Mouse (Mus musculus) limb, embryonic 10.5 days (tissue): ENCODE measurements around the gene Slc7a7. TPM values are rescaled to one million over a fixed set of nuclear protein-coding genes. Genes with fewer than 3 reads are reported as not detected.
A peak's percentile ranks its signal among the peaks of the same experiment; 100 is the strongest.

ENCODE experiments used
- DNase-seq: peaks from one replicate; pipeline ENCODE4 v3.0.0-alpha.2; 2017; ENCODE audit warnings: low spot score
- H3K27ac ChIP-seq: fragments of 300-500 bp; sonication (generic); 2 replicates; pipeline ENCODE4 v1.5.1; 2016; ENCODE audit warnings: mild to moderate bottlenecking
- H3K27me3 ChIP-seq: fragments of 300-500 bp; sonication (generic); 2 replicates; pipeline ENCODE4 v1.6.1; 2016; ENCODE audit warnings: low read depth, mild to moderate bottlenecking; ENCODE audit not compliant: poor library complexity, severe bottlenecking
- H3K36me3 ChIP-seq: fragments of 300-500 bp; sonication (generic); 2 replicates; pipeline ENCODE4 v1.6.1; 2016; ENCODE audit warnings: mild to moderate bottlenecking, moderate library complexity
- H3K4me1 ChIP-seq: fragments of 300-500 bp; sonication (generic); 2 replicates; pipeline ENCODE4 v1.6.1; 2016
- H3K4me3 ChIP-seq: fragments of 300-500 bp; sonication (generic); 2 replicates; pipeline ENCODE4 v1.5.1; 2016; ENCODE audit warnings: mild to moderate bottlenecking, moderate library complexity
- H3K9me3 ChIP-seq: fragments of 300-500 bp; sonication (generic); replicated peaks from 2 replicates; pipeline ENCODE4 v1.6.1; 2016; ENCODE audit warnings: mild to moderate bottlenecking
- WGBS: fragments of 180-500 bp; shearing (Covaris S2); methylation state at CpG from one replicate; pipeline ENCODE4 v1.1.7; 2016; 5-methylcytosine and 5-hydroxymethylcytosine counted together
- polyA plus RNA-seq: library from polyadenylated mRNA; unstranded; fragments of >200 nt; fragmentation: Nextera tagmentation; extraction: Ambion mirVana; gene quantifications from 2 replicates; pipeline ENCODE4 v1.2.1, GENCODE M21; 2016

The Slc7a7 gene
- polyA plus RNA-seq, 1 experiment from 2014 or later = 3.1 TPM

- no peak for DNase-seq
- H3K9me3 ChIP-seq = no peaks in the 10 kb centered on the region
- H3K4me1 ChIP-seq = peaks cover 60% of the 10 kb centered on the region
- peak overlapping the region; percentile 96 for H3K27ac ChIP-seq
- H3K4me3 ChIP-seq = peak overlapping the region; percentile 84
- H3K36me3 ChIP-seq = peaks cover 28% of the 10 kb centered on the region
- WGBS = 63% methylated on average over 7 of the region's 7 CpGs
- H3K27me3 ChIP-seq = no peaks in the 10 kb centered on the region
These were observed 11.9 kb upstream of the Slc7a7 start for GRCm38 (mm10) chr14:54429332-54430093.

GRCm38 (mm10) chr14:54428421-54428820, 10.8 kb upstream of the Slc7a7 start:
- DNase-seq = no peak
- Histone ChIP-seq H3K4me1 (peaks cover 49% of the 10 kb centered on the region), H3K9me3 (no peaks in the 10 kb centered on the region), H3K4me3 (0 out of 2 replicates have a peak overlapping the region, but pooled peaks have one; percentile 10), H3K27ac (no peak overlapping the region), H3K27me3 (no peaks in the 10 kb centered on the region), H3K36me3 (peaks cover 20% of the 10 kb centered on the region)
- 96% methylated on average over 5 of the region's 5 CpGs for WGBS

GRCm38 (mm10) chr14:54427696-54428095, 10.1 kb upstream of the Slc7a7 start:
- Histone ChIP-seq H3K9me3 (no peaks in the 10 kb centered on the region), H3K4me1 (peaks cover 42% of the 10 kb centered on the region), H3K27me3 (no peaks in the 10 kb centered on the region), H3K36me3 (peaks cover 20% of the 10 kb centered on the region), H3K4me3 (peak overlapping the region; percentile 93), H3K27ac (no peak overlapping the region)
- DNase-seq = no peak
- 96% methylated on average over 7 of the region's 7 CpGs for WGBS

- DNase-seq = peak; percentile 98
- Histone ChIP-seq H3K9me3 (no peaks in the 10 kb centered on the region), H3K36me3 (peaks cover 20% of the 10 kb centered on the region), H3K27me3 (no peaks in the 10 kb centered on the region), H3K4me3 (peak within 1 kb of the TSS; percentile 93), H3K4me1 (peaks cover 35% of the 10 kb centered on the region), H3K27ac (peak within 1 kb of the TSS; percentile 92)
- under 1% methylated on average over 48 of the region's 48 CpGs for WGBS
These were observed 9.3 kb upstream of the Slc7a7 start, which contains the start of gene Mrpl52 for GRCm38 (mm10) chr14:54426689-54427398. Gene Mrpl52, plus strand, starts transcription at chr14:54426909.

GRCm38 (mm10) chr14:54426003-54426688, 8.6 kb upstream of the Slc7a7 start:
- Histone ChIP-seq H3K27me3 (no peaks in the 10 kb centered on the region), H3K4me3 (peak overlapping the region; percentile 93), H3K9me3 (no peaks in the 10 kb centered on the region), H3K27ac (peak overlapping the region; percentile 92), H3K36me3 (peaks cover 20% of the 10 kb centered on the region), H3K4me1 (peaks cover 32% of the 10 kb centered on the region)
- DNase-seq = no peak
- WGBS = 35% methylated on average over 14 of the region's 14 CpGs

- H3K4me1 ChIP-seq = peaks cover 26% of the 10 kb centered on the region
- H3K27me3 ChIP-seq = no peaks in the 10 kb centered on the region
- H3K27ac ChIP-seq = no peak overlapping the region
- 95% methylated on average over 1 of the region's 1 CpGs for WGBS
- DNase-seq = no peak
- no peaks in the 10 kb centered on the region for H3K9me3 ChIP-seq
- peaks cover 20% of the 10 kb centered on the region for H3K36me3 ChIP-seq
- no peak overlapping the region for H3K4me3 ChIP-seq
These were observed 8.0 kb upstream of the Slc7a7 start for GRCm38 (mm10) chr14:54425540-54425939.

GRCm38 (mm10) chr14:54424634-54425033, 7.1 kb upstream of the Slc7a7 start:
- Histone ChIP-seq H3K9me3 (no peaks in the 10 kb centered on the region), H3K4me3 (no peak overlapping the region), H3K36me3 (peaks cover 16% of the 10 kb centered on the region), H3K27ac (no peak overlapping the region), H3K27me3 (no peaks in the 10 kb centered on the region), H3K4me1 (peaks cover 17% of the 10 kb centered on the region)
- no peak for DNase-seq
- 95% methylated on average over 1 of the region's 1 CpGs for WGBS

GRCm38 (mm10) chr14:54423406-54423805, 5.8 kb upstream of the Slc7a7 start:
- H3K4me1 ChIP-seq = peaks cover 12% of the 10 kb centered on the region
- H3K36me3 ChIP-seq = peaks cover 5% of the 10 kb centered on the region
- no peaks in the 10 kb centered on the region for H3K9me3 ChIP-seq
- H3K27me3 ChIP-seq = no peaks in the 10 kb centered on the region
- no peak overlapping the region for H3K27ac ChIP-seq
- DNase-seq = no peak
- 66% methylated on average over 5 of the region's 5 CpGs for WGBS
- H3K4me3 ChIP-seq = no peak overlapping the region

- Histone ChIP-seq H3K27me3 (peaks cover 17% of the 10 kb centered on the region), H3K4me3 (no peak overlapping the region), H3K27ac (no peak overlapping the region), H3K4me1 (peaks cover 8% of the 10 kb centered on the region), H3K36me3 (no peaks in the 10 kb centered on the region), H3K9me3 (no peaks in the 10 kb centered on the region)
- 52% methylated on average over 2 of the region's 2 CpGs for WGBS
- peak; percentile 58 for DNase-seq
These were observed 3.4 kb upstream of the Slc7a7 start for GRCm38 (mm10) chr14:54421014-54421413.

GRCm38 (mm10) chr14:54416830-54417229, 750 bp downstream of the Slc7a7 start:
- DNase-seq = no peak
- Histone ChIP-seq H3K27ac (no peak overlapping the region), H3K9me3 (no peaks in the 10 kb centered on the region), H3K4me1 (peaks cover 40% of the 10 kb centered on the region), H3K4me3 (no peak overlapping the region), H3K27me3 (peaks cover 19% of the 10 kb centered on the region), H3K36me3 (no peaks in the 10 kb centered on the region)
- WGBS = 45% methylated on average over 4 of the region's 4 CpGs

GRCm38 (mm10) chr14:54416229-54416775, 1.3 kb downstream of the Slc7a7 start:
- no peak overlapping the region for H3K27ac ChIP-seq
- 31% methylated on average over 5 of the region's 5 CpGs for whole genome bisulfite sequencing
- H3K9me3 ChIP-seq = no peaks in the 10 kb centered on the region
- no peak overlapping the region for H3K4me3 ChIP-seq
- peaks cover 19% of the 10 kb centered on the region for H3K27me3 ChIP-seq
- DNase-seq = no peak
- no peaks in the 10 kb centered on the region for H3K36me3 ChIP-seq
- H3K4me1 ChIP-seq = peaks cover 40% of the 10 kb centered on the region

- Histone ChIP-seq H3K27ac (peak overlapping the region; percentile 56; the same call in 1 of the 2 replicates), H3K36me3 (no peaks in the 10 kb centered on the region), H3K27me3 (peaks cover 19% of the 10 kb centered on the region), H3K4me1 (peaks cover 41% of the 10 kb centered on the region), H3K4me3 (no peak overlapping the region), H3K9me3 (no peaks in the 10 kb centered on the region)
- WGBS = 7% methylated on average over 13 of the region's 13 CpGs
- DNase-seq = no peak
These were observed 2.1 kb downstream of the Slc7a7 start for GRCm38 (mm10) chr14:54415241-54416020.
